ENCODE assay signal across 9 mouse cellular contexts in genomic region chr16:31459968-31460461, GRCm38 (mm10). TPM values are rescaled to one million over a fixed set of nuclear protein-coding genes. Genes with fewer than 3 reads are reported as not detected.
DNase-seq lines count a peak whose midpoint lies in the region; ATAC-seq lines count a peak whose summit lies in the region.
"Had no signal": no experiment of that assay in that cellular context is flagged by ENCODE, and none has a peak within 500 bp of the region (broad histone marks: within the 10 kb centered on the region; RNA-seq: fewer than 3 reads in every experiment).

No protein-coding gene starts in this region.

- H3K9me3 ChIP-seq in hindbrain, embryonic 10.5 days = no peaks in the 10 kb centered on the region
- no peaks in the 10 kb centered on the region for H3K9me3 ChIP-seq in hindbrain, embryonic 16.5 days (ENCODE audit: control insufficient read depth, low read length)

- no peak overlapping the region for H3K4me2 ChIP-seq in hindbrain, embryonic 16.5 days (ENCODE audit: low read length)

- peak; percentile 19 for DNase-seq in hindbrain, embryonic 10.5 days (ENCODE audit: low spot score)
- DNase-seq in cerebellum, postnatal 14 days = peak; percentile 76 to 87
- peak; percentile 66 for DNase-seq in kidney, postnatal 10 days
- DNase-seq in lung, postnatal 4 days = peak; percentile 64 to 87
- no peak for DNase-seq in adrenal gland, adult 18-20 months (ENCODE audit: low spot score in 2 of 2)
- no peak for DNase-seq in left cerebral cortex, postnatal 10 days (ENCODE audit: extremely low spot score in 1 of 2, low spot score in 2 of 2)

- peak overlapping the region; percentile 0; the same call in 1 of the 2 replicates for H3K27ac ChIP-seq in hindbrain, embryonic 10.5 days
- H3K27ac ChIP-seq in hindbrain, embryonic 16.5 days (ENCODE audit: low read depth, low read length) = no peak overlapping the region

- no peaks in the 10 kb centered on the region for H3K36me3 ChIP-seq in hindbrain, embryonic 10.5 days
- H3K36me3 ChIP-seq in hindbrain, embryonic 16.5 days (ENCODE audit: control insufficient read depth, insufficient read depth, low read length) = peaks cover 6% of the 10 kb centered on the region; the same call in 1 of the 2 replicates

- peaks cover 25% of the 10 kb centered on the region for H3K27me3 ChIP-seq in hindbrain, embryonic 10.5 days (ENCODE audit: insufficient read depth, poor library complexity, severe bottlenecking)
- no peaks in the 10 kb centered on the region for H3K27me3 ChIP-seq in hindbrain, embryonic 16.5 days (replicated peaks; ENCODE audit: control insufficient read depth, insufficient read depth, low read length)

- no peak for ATAC-seq in hindbrain, embryonic 16.5 days
- ATAC-seq in activated CD4-positive, CD25-positive, alpha-beta regulatory T cell, adult 4 months = no peak

- no peak overlapping the region for H3K4me3 ChIP-seq in hindbrain, embryonic 10.5 days
- no peak overlapping the region for H3K4me3 ChIP-seq in hindbrain, embryonic 16.5 days (ENCODE audit: low read length)
- H3K4me3 ChIP-seq: myocyte had no signal

- no peak overlapping the region for H3K9ac ChIP-seq in hindbrain, embryonic 16.5 days (ENCODE audit: low read depth, low read length)

- peaks cover 34% of the 10 kb centered on the region for H3K4me1 ChIP-seq in hindbrain, embryonic 10.5 days (replicated peaks)
- peaks cover 8% of the 10 kb centered on the region for H3K4me1 ChIP-seq in hindbrain, embryonic 16.5 days (ENCODE audit: control insufficient read depth, insufficient read depth, low read depth, low read length)

- intact Hi-C loops in left cerebral cortex, postnatal 10 days (cut with DNase I) = loop anchor here (5.0 kb wide), 2 partner anchors 247 to 457 kb away; no protein-coding TSS in a partner anchor

- 35% methylated on average over 10 of the region's 10 CpGs for WGBS in hindbrain, embryonic 10.5 days
- 33% methylated on average over 10 of the region's 10 CpGs for WGBS in hindbrain, embryonic 16.5 days

RNA-seq across cellular contexts. Expression of gene Bdh1, which starts 37.9 kb away (rescaled TPM):
- polyA plus RNA-seq in hindbrain, embryonic 10.5 days (2016; fragmentation: Nextera tagmentation; extraction: Ambion mirVana) = 14.0 and 28.8 TPM in 2 replicates
- polyA plus RNA-seq in hindbrain, embryonic 16.5 days (2015; fragmentation: Nextera tagmentation; extraction: Ambion mirVana) = 141 and 145 TPM in 2 replicates
- 10 to 100 TPM in 1 of 2 experiments, 1 to 10 TPM in 1; 5.0 to 23.1 TPM for total RNA-seq in adrenal gland, adult 18-20 months (2021)
- 100 to 1,000 TPM; 295 to 326 TPM for total RNA-seq in left cerebral cortex, postnatal 10 days (2021)
- 10 to 100 TPM; 20.5 to 20.7 TPM for polyA plus RNA-seq in activated CD4-positive, CD25-positive, alpha-beta regulatory T cell, adult 4 months (2017; shearing (Covaris generic))

Comparison
In these comparisons a context has a peak if more than half of its experiments do, and no peak if none do; other contexts are left out.
1. DNase-seq: peak in hindbrain, embryonic 10.5 days (single experiment), cerebellum, postnatal 14 days (2 of 2), kidney, postnatal 10 days (single experiment) and lung, postnatal 4 days (2 of 2); none in adrenal gland, adult 18-20 months (0 of 2) and left cerebral cortex, postnatal 10 days (0 of 2).